Mouse (Mus musculus): Measurements from ENCODE around the gene Olfr1192-ps1.
"Not testable (repeated sequence)": the region's sequence is repeated elsewhere in the genome, so short reads cannot be mapped to it uniquely, and the experiment has no call there.

The Olfr1192-ps1 gene

DNA sequence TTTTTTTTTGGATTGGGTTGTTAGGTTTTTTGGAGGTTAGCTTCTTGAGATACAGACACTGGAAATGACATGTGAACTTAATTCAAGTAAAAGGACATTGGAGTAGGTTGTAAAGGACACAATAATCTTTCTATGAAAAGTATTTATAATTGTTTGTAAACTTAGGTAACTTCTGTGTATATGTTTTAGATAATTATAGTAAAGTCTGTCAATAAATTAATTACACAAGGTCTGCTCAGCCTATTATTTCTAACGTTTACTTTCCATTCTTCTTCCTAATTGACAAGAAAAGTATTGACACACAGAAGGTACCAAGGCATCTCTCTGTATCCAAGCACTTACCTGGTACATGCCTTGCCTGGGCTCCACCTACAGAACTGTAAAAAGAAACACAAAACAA is at the start of gene Olfr1192-ps1:
Olfr1192-ps1 (plus strand) TSS at position 301 of the 400 bp plus-strand sequence.
- DNase-seq (ENCODE audit: extremely low read depth, low read depth), result no peak

DNA sequence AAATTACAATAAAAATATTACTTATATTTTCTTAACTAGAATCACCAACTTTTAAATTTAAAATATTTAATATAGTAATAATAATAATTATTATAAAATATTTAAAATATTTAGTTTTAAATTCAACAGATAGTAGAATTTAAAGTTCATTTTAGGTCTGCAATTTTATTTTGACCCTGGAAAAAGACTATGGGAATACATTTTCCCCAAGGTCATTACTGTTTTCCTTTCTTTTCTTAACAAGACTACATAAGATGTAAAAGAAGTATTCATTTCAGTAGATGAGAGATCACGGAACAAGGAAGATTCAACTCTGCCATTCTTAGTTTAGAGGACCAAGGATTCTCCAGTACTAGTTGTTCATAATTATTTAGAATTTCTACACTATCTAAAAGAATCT is 8.1 kb upstream of the Olfr1192-ps1 start, which contains the start of gene Olfr1191-ps1:
Olfr1191-ps1 (plus strand) TSS at position 301 of the 400 bp plus-strand sequence.
- not testable (repeated sequence) for DNase-seq (ENCODE audit: extremely low read depth, low read depth)

DNA sequence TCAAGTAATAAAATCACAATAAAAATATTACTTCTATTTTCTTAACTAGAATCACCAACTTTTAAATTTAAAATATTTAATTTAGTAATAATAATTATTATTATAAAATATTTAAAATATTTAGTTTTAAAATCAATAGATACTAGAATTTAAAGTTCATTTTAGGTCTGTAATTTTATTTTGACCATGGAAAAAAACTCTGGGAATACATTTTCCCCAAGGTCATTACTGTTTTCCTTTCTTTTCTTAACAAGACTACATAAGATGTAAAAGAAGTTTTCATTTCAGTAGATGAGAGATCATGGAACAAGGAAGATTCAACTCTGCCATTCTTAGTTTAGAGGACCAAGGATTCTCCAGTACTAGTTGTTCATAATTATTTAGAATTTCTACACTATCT is 27.0 kb downstream of the Olfr1192-ps1 start, which contains the start of gene Olfr1193:
Olfr1193 (plus strand) TSS at position 301 of the 400 bp plus-strand sequence.
- DNase-seq (ENCODE audit: extremely low read depth, low read depth), result not testable (repeated sequence)

DNA sequence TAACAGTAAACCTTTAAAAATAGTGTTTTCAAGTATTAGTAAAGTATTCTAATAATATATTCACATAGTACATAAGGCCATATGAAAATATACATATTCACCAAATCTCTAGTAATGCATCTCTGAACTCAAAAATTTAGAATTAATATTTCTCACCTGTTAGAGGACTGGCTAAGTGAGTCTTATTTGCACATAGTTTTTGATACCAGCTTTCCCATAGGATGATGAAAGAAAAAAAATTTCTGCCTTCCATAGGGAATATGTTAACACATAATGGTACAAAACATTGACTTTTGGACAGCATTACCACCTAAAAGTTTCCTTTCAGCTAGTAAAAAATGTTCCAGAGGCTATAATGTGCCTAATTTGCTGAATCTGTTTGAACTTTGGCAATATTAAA is 40.8 kb downstream of the Olfr1192-ps1 start, which contains the start of gene Olfr1195:
Olfr1195 (minus strand) TSS at position 101 of the 400 bp plus-strand sequence.
- no peak for DNase-seq (ENCODE audit: extremely low read depth, low read depth)

DNA sequence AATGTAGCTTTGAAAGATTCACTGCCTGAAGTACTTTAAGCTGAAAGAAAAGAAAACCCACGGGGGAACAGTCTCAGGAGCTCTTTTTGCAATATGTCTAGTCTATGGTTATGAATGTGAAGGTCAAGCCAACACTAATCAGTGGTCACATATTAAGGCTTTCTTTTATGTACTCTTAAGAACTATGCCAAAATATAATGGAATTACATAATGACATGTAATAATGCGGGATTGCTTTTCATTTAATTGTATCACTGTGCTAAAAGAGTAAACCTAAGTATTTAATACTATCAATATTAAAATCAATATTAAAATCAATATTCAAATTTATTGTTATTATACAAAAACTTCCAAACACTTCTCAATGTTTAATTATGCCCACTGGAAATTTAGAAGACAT is 56.2 kb downstream of the Olfr1192-ps1 start, which contains the start of gene Olfr1196:
Olfr1196 (minus strand) TSS at position 101 of the 400 bp plus-strand sequence.
- no peak for DNase-seq (ENCODE audit: extremely low read depth, low read depth)
